Mouse (Mus musculus) lung, postnatal 0 days (tissue): ENCODE data around the gene Wee1.

Experiments used
- CTCF ChIP-seq: IDR thresholded peaks from 2 replicates; pipeline ENCODE4 v1.5.1; 2016; ENCODE audit warnings: antibody characterized with exemption, mild to moderate bottlenecking
- EP300 ChIP-seq: IDR thresholded peaks from 2 replicates; pipeline ENCODE4 v1.6.1; 2016; ENCODE audit warnings: antibody characterized with exemption, mild to moderate bottlenecking, control low read depth

- no peak for TF ChIP-seq CTCF
- no peak for TF ChIP-seq EP300
Measured at GRCm38 (mm10) chr7:110121516-110122288, at the start of gene Wee1.
